Mouse (Mus musculus) WW6 (cell line): ENCODE measurements around the gene Crygs.
"Not testable (repeated sequence)": the region's sequence is repeated elsewhere in the genome, so short reads cannot be mapped to it uniquely, and the experiment has no call there.

Source experiments
- DNase-seq: peaks from one replicate; pipeline ENCODE4 v3.0.0-alpha.2; 2013; ENCODE audit warnings: low read depth, low spot score

The Crygs gene

GRCm38 (mm10) chr16:22789908-22790367 lies 21.4 kb downstream of the Crygs start:
- no peak for DNase-seq

GRCm38 (mm10) chr16:22782686-22783085 lies 28.7 kb downstream of the Crygs start:
- no peak for DNase-seq

GRCm38 (mm10) chr16:22779228-22779835 lies 32.0 kb downstream of the Crygs start:
- DNase-seq, result no peak

GRCm38 (mm10) chr16:22778296-22778695 lies 33.1 kb downstream of the Crygs start:
- DNase-seq, result not testable (repeated sequence)

- no peak for DNase-seq
Measured at GRCm38 (mm10) chr16:22775471-22775985, 35.8 kb downstream of the Crygs start.

- DNase-seq, result no peak
Measured at GRCm38 (mm10) chr16:22768661-22769060, 42.7 kb downstream of the Crygs start.

GRCm38 (mm10) chr16:22767405-22767804 lies 44.0 kb downstream of the Crygs start:
- DNase-seq, result no peak

GRCm38 (mm10) chr16:22766738-22767211 lies 44.6 kb downstream of the Crygs start:
- DNase-seq, result no peak

GRCm38 (mm10) chr16:22765531-22765930 lies 45.8 kb downstream of the Crygs start:
- DNase-seq, result no peak
